Mouse (Mus musculus) liver (tissue): ENCODE data around the gene Cfap43.
A peak's percentile ranks its signal among the peaks of the same experiment; 100 is the strongest.
"Not testable (repeated sequence)": the region's sequence is repeated elsewhere in the genome, so short reads cannot be mapped to it uniquely, and the experiment has no call there.

ENCODE experiments used
- DNase-seq: peaks from one replicate; pipeline ENCODE4 v3.0.0-alpha.2; 2020; ENCODE audit warnings: mixed read lengths

The Cfap43 gene

GRCm38 (mm10) chr19:47852131-47852530, 67.0 kb downstream of the Cfap43 start:
- DNase-seq: not testable (repeated sequence)

DNA sequence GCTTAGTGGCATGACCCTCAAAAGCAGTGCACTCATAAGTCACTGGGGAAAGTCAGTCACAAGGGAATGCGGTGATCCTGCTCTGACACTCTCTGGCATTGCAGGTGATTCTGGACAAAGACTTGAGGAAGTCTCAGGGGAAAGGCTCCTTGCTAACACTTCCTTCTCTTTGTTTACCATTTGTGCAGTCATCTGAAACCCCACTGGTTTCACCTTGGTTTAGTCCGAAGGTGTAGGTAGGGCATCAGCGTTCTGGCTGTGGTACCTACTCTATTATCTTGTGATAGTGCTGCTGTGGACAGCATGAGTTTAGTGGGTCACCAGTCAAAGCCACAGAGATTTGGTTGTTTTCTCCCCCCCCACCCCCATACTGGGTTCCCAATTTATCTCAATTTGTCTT, 69.4 kb downstream of the Cfap43 start:
- no peak for DNase-seq

DNA sequence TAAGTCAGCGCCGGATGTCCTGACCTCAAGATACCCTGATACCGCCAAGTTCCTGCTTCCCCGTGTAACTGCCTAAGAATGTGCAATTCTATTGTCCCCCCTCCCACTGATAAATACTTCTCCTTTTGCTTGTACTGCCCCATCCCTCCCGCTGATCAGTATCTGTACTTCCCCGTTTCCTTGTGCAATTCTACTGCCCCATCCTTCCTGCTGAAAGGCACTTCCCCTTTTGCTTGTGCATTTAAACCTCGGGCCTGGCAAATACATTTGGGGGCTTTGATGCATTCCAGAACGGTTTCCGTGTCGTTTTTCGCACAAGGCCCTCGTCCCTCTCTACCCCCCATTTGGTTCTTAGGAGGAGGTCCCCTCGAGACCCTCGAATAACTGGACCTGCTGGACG, 77.9 kb downstream of the Cfap43 start:
- not testable (repeated sequence) for DNase-seq

- DNase-seq: no peak
These were observed 81.6 kb downstream of the Cfap43 start for GRCm38 (mm10) chr19:47837527-47837901.

- DNase-seq: peak; percentile 43
These were observed 82.2 kb downstream of the Cfap43 start for GRCm38 (mm10) chr19:47836701-47837526.

DNA sequence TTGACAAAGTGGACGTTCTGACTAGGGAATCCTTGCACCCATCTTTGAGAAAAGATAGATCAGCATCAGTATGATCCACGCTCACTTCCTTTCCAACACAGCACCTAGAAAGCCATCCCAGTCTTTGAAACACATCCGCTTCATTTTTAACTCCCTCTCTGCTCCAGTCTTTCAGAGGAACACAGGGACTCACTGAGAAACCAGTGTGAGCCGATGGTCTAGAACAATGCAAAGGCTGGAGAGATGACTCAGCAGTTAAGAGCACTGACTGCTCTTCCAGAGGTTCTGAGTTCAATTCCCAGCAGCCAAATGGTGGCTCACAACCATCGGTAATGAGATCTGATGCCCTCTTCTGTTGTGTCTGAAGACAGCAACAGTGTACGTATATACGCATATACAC, 83.3 kb downstream of the Cfap43 start:
- DNase-seq: no peak

DNA sequence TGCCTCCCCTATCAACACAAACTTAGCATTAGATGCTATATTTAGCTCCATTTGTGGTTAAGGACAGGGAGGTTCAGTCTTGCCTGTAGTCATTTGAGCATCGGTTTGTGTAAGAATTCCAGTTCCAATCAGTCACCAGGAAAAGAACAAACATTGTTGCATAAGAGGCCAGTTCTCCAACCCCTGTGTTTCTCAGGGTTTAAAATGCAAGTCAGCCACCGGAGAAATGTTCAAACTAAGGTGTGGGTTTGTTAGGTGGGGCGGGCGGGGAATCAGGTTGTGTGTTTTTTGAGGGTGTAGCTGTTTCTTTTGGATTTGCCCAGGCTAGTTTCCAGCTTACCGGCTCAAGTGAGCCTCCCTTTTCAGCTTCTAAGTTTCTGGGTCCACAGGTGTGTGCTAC, 84.5 kb downstream of the Cfap43 start:
- no peak for DNase-seq

DNA sequence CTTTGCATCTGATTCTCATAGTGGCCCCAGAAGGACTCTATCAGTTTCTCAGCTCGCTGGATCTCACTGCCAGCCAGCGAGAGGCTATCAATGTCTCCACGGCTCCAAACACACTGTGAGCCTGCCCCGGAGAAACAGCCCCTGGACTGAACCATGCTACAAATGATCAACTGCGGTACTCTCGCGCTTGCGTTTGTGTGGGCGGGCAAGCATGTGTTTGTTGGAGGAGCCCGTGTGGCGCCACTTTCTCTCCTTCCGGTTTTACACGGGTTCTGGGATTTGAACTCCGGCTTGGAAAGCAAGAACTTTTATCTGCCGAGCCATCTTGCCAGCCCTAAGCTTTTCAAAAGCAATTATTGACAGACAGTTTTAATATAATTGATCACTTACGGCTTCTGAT, 86.8 kb downstream of the Cfap43 start:
- no peak for DNase-seq

GRCm38 (mm10) chr19:47831111-47831510, 88.0 kb downstream of the Cfap43 start:
- no peak for DNase-seq

DNA sequence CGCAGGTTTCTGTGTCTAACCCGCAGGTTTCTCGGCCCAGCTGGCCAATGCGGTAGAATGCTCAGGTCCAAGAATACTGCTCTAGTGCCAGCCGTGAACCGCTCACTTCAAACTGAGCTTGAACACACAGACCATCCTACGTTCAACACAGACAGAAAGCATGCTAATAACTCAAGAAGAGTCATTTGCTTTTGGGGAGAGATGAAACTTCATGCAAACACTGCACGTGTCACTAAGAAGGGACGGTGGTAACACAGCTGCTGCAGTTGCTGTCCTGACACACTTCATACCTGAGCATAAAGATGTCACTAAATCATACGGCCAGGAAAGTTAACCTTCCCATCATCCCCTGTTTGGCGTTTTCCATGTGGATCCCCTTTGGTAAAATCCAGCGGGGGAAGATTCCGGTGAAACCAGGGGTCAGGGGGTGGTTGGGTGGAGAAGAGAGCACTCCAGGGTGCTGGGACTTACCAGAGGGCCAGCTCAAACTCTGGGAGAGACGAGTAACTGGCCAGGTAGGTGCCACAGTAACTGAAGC, 89.1 kb downstream of the Cfap43 start:
- no peak for DNase-seq

DNA sequence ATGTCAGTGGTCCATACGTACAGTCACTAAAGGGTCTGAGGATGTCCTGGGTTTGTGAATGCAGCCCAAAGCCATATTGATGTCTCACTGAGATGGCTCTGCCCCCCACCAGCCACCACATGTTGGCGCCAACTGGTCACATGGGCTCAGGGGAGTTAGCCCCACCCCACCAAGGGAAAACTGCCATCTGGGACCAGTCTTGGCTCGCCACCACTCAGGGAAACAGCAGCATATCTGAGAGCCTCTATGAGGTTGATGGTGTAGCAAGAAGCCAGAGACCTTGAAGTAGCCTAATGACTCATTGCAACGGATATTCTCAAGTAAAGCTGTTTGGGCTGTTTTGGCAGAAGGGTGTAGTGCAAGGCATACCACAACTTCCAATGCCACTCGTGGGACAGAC, 95.1 kb downstream of the Cfap43 start:
- DNase-seq: no peak

- no peak for DNase-seq
These were observed 96.8 kb downstream of the Cfap43 start for GRCm38 (mm10) chr19:47822143-47822796.

DNA sequence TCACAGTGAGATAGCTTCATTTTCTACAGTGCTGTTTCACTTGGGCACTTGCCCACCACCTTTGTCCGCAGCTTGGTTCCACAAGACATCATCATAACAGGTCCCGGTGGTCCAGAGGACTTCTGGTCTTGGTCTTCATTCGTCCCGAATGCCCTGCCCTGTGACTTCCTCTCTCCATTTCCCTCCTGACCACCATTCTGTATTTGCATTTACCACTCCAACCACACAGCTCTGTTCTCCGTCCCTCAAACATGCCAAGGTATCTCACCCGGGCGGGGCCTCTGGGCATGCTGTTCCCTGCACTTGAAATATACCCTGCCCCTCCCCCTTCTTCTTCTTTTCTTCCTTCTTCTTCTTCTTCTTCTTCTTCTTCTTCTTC, 97.6 kb downstream of the Cfap43 start:
- DNase-seq: no peak

DNA sequence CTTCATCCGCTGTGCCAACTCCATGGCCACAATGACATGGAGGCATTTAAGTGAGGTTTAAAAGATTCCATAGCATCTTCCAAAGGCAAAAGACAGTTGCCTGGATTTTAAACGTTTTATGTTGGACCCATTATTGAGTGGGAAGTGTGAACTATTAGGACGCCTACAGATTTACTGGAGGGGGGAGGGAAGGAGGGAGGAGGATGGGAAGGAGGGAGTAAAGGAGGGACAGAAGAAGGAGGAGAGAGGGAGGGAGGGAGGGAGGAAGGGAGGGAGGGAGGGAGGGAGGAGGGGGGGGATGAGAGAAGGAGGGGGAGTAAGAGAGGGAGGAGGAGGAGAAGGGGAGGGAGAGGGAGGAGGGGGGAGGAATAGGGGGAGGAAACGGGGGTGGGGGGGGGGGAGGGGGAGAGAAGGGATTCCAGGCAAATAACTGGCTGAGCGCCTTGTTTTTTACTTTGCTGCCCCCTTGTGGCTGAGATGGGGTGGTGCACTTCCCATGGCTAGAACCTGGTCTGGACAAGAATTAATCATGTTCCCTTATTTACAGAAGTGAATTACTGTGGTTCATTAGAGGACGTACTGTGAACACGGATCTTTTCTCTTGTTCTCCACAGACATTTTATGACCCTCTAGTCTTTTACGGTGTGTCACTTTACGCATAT, 98.1 kb downstream of the Cfap43 start:
- DNase-seq: peak; percentile 68

GRCm38 (mm10) chr19:47817692-47818091, 101.4 kb downstream of the Cfap43 start:
- no peak for DNase-seq

GRCm38 (mm10) chr19:47814721-47815120, 104.4 kb downstream of the Cfap43 start:
- no peak for DNase-seq

DNA sequence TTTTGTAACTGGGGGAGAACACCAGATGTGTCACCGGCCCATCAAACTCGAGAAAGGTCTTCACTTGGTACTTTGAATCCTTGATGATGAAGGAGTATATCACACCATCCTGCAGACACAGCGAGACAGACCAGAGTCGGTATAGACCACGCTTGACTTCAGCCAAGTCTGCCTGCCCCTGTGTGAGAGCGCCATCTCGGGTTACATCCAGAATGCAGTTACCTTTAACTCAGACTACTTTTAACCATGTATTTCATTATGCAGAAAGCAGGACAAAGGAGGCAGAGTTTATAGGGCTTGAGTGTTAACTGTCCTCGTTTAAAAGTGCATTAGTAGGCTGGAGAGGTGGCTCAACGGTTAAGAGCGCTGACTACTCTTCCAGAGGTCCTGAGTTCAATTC, 107.0 kb downstream of the Cfap43 start:
- DNase-seq: no peak

GRCm38 (mm10) chr19:47798583-47798982, 120.5 kb downstream of the Cfap43 start:
- no peak for DNase-seq

DNA sequence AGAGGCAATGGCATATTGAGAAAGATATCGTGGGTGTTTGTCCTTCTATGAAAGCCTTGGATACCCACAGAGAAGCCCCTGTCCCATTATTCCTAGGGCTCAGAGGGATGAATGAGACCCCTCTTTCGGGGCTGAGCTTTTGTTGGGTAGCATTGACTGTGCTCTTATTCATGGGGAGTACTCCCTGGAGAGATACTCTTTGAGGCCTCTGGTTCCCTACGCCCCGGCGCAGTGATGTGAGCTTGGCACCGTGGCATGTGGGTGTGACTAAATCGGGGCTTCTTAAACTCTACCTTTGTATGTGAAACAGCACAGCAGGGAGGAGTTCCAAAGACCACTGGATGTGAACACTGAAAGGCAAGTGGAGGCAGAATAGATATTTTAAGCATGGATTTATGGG, 122.4 kb downstream of the Cfap43 start:
- no peak for DNase-seq

DNA sequence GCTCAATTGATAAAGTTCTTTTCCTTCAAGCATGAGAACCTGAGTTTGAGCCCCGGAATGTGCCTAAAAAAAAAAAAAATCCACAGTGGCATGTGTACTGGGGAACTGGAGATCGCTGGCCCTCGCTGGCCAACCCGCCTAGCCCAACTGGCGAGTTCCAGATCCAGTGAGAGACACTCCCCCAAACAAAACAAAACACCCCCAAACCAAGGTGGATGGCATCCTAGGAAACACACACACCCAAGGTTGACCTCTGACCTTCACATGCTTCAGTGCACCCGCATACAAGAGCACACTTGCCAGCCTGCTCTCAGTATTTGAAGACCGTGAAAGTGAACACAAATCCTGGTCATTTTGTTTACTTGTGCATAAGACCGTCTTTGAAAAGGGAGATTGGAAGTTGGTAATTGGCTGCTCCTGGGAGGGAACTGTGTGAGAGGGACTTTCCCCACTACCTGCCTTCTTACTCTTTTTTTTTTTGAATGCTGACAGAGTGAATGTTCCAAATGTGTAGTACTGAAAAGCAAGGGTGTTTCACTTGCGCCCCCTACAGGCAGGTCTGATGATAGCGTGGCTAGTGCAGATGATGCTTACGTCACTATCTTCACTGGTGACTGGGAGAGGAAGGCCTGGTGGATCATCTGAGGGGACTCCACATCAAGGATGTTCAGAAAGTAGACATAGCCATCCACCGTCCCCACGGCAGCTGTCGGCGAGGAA, 123.9 kb downstream of the Cfap43 start:
- peak; percentile 64 for DNase-seq

- DNase-seq: no peak
These were observed 124.8 kb downstream of the Cfap43 start for GRCm38 (mm10) chr19:47794331-47794730.

- DNase-seq: no peak
These were observed 128.6 kb downstream of the Cfap43 start for GRCm38 (mm10) chr19:47790316-47791020.
